Mouse (Mus musculus): Measurements from ENCODE around the gene Zdhhc11. TPM values are rescaled to one million over a fixed set of nuclear protein-coding genes. Genes with fewer than 3 reads are reported as not detected.

Gene Zdhhc11
- total and polyA plus RNA-seq, 2 experiments from 2014 or later, result not detected

DNA sequence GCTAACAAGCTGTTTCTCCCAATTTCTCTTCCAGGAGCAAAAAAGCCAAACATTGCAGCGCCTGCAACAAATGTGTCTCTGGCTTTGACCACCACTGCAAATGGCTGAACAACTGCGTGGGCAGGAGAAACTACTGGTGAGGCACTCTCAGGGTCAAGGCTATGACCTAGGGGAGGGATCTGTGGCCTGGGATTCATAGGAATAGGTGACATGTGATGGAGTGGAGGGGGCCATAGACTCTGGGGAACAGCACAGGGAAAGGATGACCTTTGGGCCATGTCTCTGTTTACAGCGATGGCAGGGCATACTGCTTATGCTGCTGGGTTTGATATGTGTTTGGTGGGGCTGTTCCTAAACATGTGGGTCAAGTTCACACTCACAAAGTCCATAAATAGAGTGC lies 10.9 kb downstream of the Zdhhc11 start:
- Histone ChIP-seq H3K4me2 (ENCODE audit: low read depth, low read length) (no peak overlapping the region), H3K27ac (no peak overlapping the region), H3K36me3 (ENCODE audit: insufficient read depth, low read length) (no peaks in the 10 kb centered on the region), H3K9me3 (ENCODE audit: low read length) (no peaks in the 10 kb centered on the region), H3K27me3 (ENCODE audit: insufficient read depth, low read length) (no peaks in the 10 kb centered on the region), H3K9ac (replicated peaks; ENCODE audit: low read length) (no peak overlapping the region), H3K4me1 (ENCODE audit: insufficient read depth, low read length) (no peaks in the 10 kb centered on the region), H3K4me3 (ENCODE audit: low read length) (no peak overlapping the region)
- DNase-seq (ENCODE audit: low spot score) (no peak), ATAC-seq (no peak)
- 94% methylated on average over 3 of the region's 3 CpGs for WGBS
- TF ChIP-seq CTCF (IDR thresholded peaks at IDR 0.05; ENCODE audit: low read depth), result no peak

DNA sequence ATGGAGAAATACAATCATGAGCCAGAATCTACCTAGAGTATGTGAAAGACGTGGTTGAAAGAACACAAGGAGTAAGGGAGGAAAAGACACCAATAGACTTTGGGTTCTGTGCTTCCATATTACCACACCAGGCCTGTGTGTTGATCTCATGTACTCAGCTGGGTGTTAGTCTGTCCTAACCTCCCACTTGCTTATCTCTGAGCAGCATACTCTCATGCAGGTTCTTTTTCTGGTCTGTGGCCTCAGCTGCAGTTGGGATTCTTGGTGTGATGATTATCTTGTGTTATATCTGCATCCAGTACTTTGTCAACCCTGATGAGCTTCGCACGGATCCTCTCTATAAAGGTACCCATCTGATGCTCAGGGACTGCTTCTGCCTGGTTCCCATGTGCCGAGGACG lies 13.3 kb downstream of the Zdhhc11 start:
- H3K4me1 ChIP-seq (ENCODE audit: insufficient read depth, low read length), result no peaks in the 10 kb centered on the region
- ATAC-seq (no peak), DNase-seq (ENCODE audit: low spot score) (no peak)
- WGBS, result 88% methylated on average over 5 of the region's 5 CpGs
- H3K27me3 ChIP-seq (ENCODE audit: insufficient read depth, low read length), result no peaks in the 10 kb centered on the region
- no peak overlapping the region for H3K4me2 ChIP-seq (ENCODE audit: low read depth, low read length)
- no peak for TF ChIP-seq CTCF (IDR thresholded peaks at IDR 0.05; ENCODE audit: low read depth)
- no peak overlapping the region for H3K27ac ChIP-seq
- H3K9ac ChIP-seq (replicated peaks; ENCODE audit: low read length), result no peak overlapping the region
- no peak overlapping the region for H3K4me3 ChIP-seq (ENCODE audit: low read length)
- no peaks in the 10 kb centered on the region for H3K9me3 ChIP-seq (ENCODE audit: low read length)
- no peaks in the 10 kb centered on the region for H3K36me3 ChIP-seq (ENCODE audit: insufficient read depth, low read length)

DNA sequence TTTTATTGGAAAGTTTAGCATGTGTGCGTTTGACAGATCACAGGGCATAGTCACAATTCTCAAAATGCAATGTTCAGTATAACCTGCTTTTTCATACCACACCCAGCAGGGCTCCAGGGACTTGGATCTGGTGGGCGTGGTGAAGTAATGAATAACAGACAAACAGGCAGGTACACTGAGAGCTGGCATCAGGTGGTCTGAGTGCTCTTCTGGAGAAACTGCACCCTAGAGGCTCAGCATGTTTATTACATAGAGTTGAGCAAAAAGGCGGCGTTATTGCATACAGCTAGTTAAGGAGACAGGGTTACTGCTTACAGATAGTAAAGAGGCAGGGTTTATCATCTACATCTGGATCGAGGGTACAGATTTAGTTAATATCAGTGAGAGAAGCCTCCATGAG lies 26.7 kb downstream of the Zdhhc11 start:
- TF ChIP-seq CTCF (IDR thresholded peaks at IDR 0.05; ENCODE audit: low read depth), result no peak
- Histone ChIP-seq H3K9me3 (ENCODE audit: low read length) (no peaks in the 10 kb centered on the region), H3K27ac (no peak overlapping the region), H3K36me3 (ENCODE audit: insufficient read depth, low read length) (no peaks in the 10 kb centered on the region), H3K4me3 (ENCODE audit: low read length) (no peak overlapping the region), H3K4me2 (ENCODE audit: low read depth, low read length) (no peak overlapping the region), H3K27me3 (ENCODE audit: insufficient read depth, low read length) (no peaks in the 10 kb centered on the region), H3K9ac (replicated peaks; ENCODE audit: low read length) (no peak overlapping the region), H3K4me1 (ENCODE audit: insufficient read depth, low read length) (no peaks in the 10 kb centered on the region)
- DNase-seq (ENCODE audit: low spot score) (no peak), ATAC-seq (no peak)
- WGBS, result 84% methylated on average over 5 of the region's 5 CpGs

DNA sequence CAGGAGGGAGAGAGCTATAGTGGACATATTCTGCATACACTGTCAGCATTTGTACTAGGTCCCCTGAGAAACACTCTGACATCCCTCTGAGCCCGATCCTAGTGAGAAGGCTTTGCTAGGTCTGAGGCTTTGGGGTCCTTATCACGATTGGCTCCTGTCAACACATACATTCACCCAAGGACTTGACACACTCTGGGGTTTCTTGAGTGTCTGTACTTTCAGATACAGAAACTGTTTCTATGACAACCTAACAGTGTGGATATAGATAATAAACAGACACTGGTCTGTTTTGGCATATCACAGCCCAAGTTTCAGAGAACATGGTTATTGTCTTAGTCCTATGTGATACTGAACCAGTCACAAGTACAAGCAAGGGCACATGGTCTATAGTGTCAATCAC lies 27.1 kb downstream of the Zdhhc11 start:
- no peaks in the 10 kb centered on the region for H3K36me3 ChIP-seq (ENCODE audit: insufficient read depth, low read length)
- 79% methylated on average over 2 of the region's 2 CpGs for WGBS
- H3K4me2 ChIP-seq (ENCODE audit: low read depth, low read length), result no peak overlapping the region
- no peak overlapping the region for H3K27ac ChIP-seq
- TF ChIP-seq CTCF (IDR thresholded peaks at IDR 0.05; ENCODE audit: low read depth), result no peak
- ATAC-seq (0 out of 2 replicates have a peak, but pooled peaks have one; percentile 43), DNase-seq (ENCODE audit: low spot score) (no peak)
- H3K27me3 ChIP-seq (ENCODE audit: insufficient read depth, low read length), result no peaks in the 10 kb centered on the region
- no peaks in the 10 kb centered on the region for H3K4me1 ChIP-seq (ENCODE audit: insufficient read depth, low read length)
- H3K9me3 ChIP-seq (ENCODE audit: low read length), result no peaks in the 10 kb centered on the region
- no peak overlapping the region for H3K4me3 ChIP-seq (ENCODE audit: low read length)
- no peak overlapping the region for H3K9ac ChIP-seq (replicated peaks; ENCODE audit: low read length)

DNA sequence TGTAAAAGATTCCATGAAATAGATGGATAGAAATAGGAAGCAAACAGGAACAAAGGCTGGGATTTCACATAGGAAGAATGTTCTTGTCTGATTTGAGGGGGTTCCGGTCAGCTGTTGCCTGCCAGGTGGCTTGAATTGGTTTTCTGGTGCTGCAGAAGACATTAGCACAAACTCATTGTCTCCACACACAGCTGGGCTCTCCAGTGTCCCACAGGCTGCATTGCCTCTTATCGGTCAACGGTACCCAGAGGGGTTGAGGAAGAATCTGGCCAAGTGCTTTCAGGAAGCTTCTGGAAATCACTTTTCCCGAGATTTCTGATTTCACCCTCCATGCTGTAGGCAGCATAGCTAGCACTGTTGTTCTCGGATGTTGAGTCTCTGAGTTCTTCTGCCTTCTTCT lies 27.6 kb downstream of the Zdhhc11 start:
- WGBS, result 79% methylated on average over 5 of the region's 5 CpGs
- DNase-seq (ENCODE audit: low spot score) (no peak), ATAC-seq (no peak)
- no peak overlapping the region for H3K9ac ChIP-seq (replicated peaks; ENCODE audit: low read length)
- H3K4me1 ChIP-seq (ENCODE audit: insufficient read depth, low read length), result no peaks in the 10 kb centered on the region
- TF ChIP-seq CTCF (IDR thresholded peaks at IDR 0.05; ENCODE audit: low read depth), result no peak
- no peaks in the 10 kb centered on the region for H3K27me3 ChIP-seq (ENCODE audit: insufficient read depth, low read length)
- no peaks in the 10 kb centered on the region for H3K9me3 ChIP-seq (ENCODE audit: low read length)
- H3K4me3 ChIP-seq (ENCODE audit: low read length), result no peak overlapping the region
- H3K27ac ChIP-seq, result no peak overlapping the region
- H3K36me3 ChIP-seq (ENCODE audit: insufficient read depth, low read length), result no peaks in the 10 kb centered on the region
- H3K4me2 ChIP-seq (ENCODE audit: low read depth, low read length), result no peak overlapping the region

DNA sequence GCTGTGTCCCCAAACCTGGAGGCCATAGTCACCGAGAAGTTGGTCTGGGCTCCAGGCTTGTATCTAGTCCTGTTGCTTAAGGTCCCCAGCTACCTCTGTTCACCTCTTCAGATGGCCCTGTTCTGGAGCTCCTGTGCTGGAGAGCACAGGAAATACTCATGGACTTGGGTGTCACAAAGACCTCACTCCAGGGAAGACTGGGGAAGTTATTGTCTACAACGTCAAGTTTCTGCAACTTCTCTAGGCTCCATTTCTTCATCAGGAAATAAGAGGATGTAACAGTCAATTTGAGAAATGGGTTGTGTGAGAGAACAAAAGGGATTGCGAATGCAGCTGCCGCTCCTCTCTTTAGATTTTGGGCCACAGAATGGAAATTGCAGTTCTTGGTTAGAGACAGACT lies 32.8 kb downstream of the Zdhhc11 start:
- Histone ChIP-seq H3K4me3 (ENCODE audit: low read length) (no peak overlapping the region), H3K4me2 (ENCODE audit: low read depth, low read length) (no peak overlapping the region), H3K4me1 (ENCODE audit: insufficient read depth, low read length) (no peaks in the 10 kb centered on the region), H3K36me3 (ENCODE audit: insufficient read depth, low read length) (no peaks in the 10 kb centered on the region), H3K27ac (no peak overlapping the region), H3K9ac (replicated peaks; ENCODE audit: low read length) (no peak overlapping the region), H3K9me3 (ENCODE audit: low read length) (no peaks in the 10 kb centered on the region), H3K27me3 (ENCODE audit: insufficient read depth, low read length) (no peaks in the 10 kb centered on the region)
- TF ChIP-seq CTCF (IDR thresholded peaks at IDR 0.05; ENCODE audit: low read depth), result no peak
- no peak for ATAC-seq
- no peak for DNase-seq (ENCODE audit: low spot score)
- WGBS, result 87% methylated on average over 4 of the region's 4 CpGs

DNA sequence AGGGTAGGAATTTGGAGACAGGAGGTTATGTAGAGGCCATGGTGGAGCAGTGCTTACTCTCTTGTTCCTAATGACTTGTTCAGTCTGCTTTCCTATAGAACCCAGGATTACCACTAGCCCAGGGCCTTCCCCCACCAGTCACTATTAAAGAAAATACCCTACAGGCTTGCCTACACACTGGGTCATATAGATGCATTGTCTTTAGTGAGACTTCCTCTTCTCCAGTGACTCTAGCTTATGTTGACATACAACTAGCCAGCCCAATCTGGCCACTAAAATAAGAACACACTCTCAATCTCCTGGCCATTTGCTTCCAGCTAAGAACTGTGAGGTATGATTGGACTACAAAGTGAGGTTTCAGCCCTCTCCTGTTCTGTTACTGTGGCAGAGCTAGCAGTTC lies 36.9 kb downstream of the Zdhhc11 start:
- no peaks in the 10 kb centered on the region for H3K9me3 ChIP-seq (ENCODE audit: low read length)
- no peak overlapping the region for H3K4me2 ChIP-seq (ENCODE audit: low read depth, low read length)
- H3K4me1 ChIP-seq (ENCODE audit: insufficient read depth, low read length), result no peaks in the 10 kb centered on the region
- H3K27ac ChIP-seq, result no peak overlapping the region
- DNase-seq (ENCODE audit: low spot score), result no peak
- ATAC-seq, result no peak
- no peak overlapping the region for H3K4me3 ChIP-seq (ENCODE audit: low read length)
- no peak overlapping the region for H3K9ac ChIP-seq (replicated peaks; ENCODE audit: low read length)
- no peaks in the 10 kb centered on the region for H3K36me3 ChIP-seq (ENCODE audit: insufficient read depth, low read length)
- TF ChIP-seq CTCF (IDR thresholded peaks at IDR 0.05; ENCODE audit: low read depth), result no peak
- no peaks in the 10 kb centered on the region for H3K27me3 ChIP-seq (ENCODE audit: insufficient read depth, low read length)
